Mouse (Mus musculus) thymus, adult 2 months (tissue): ENCODE data around the gene Atp5e.

ENCODE experiments used
- CTCF ChIP-seq: fragments of 200-500 bp; IDR thresholded peaks from 2 replicates; pipeline ENCODE4 v1.5.1; 2012; ENCODE audit warnings: mild to moderate bottlenecking, control low read depth, low read length, moderate library complexity, borderline replicate concordance; ENCODE audit not compliant: control insufficient read depth, poor library complexity, insufficient read depth; ENCODE audit errors: extremely low read depth
- POLR2A ChIP-seq: fragments of 200-500 bp; IDR thresholded peaks from 2 replicates; pipeline ENCODE4 v1.6.1; 2012; ENCODE audit warnings: mild to moderate bottlenecking, low read length, control low read depth, moderate library complexity; ENCODE audit not compliant: control insufficient read depth, poor library complexity, insufficient read depth; ENCODE audit errors: extremely low read depth

- no peak for TF ChIP-seq CTCF
- TF ChIP-seq POLR2A, result no peak
Observed at GRCm38 (mm10) chr2:174500814-174501503, 37.1 kb upstream of the Atp5e start.
